Mouse (Mus musculus): ENCODE measurements around the gene Ano10. TPM values are rescaled to one million over a fixed set of nuclear protein-coding genes. Genes with fewer than 3 reads are reported as not detected.

Gene Ano10
- polyA plus RNA-seq, 1 experiment: 31.3 TPM

DNA sequence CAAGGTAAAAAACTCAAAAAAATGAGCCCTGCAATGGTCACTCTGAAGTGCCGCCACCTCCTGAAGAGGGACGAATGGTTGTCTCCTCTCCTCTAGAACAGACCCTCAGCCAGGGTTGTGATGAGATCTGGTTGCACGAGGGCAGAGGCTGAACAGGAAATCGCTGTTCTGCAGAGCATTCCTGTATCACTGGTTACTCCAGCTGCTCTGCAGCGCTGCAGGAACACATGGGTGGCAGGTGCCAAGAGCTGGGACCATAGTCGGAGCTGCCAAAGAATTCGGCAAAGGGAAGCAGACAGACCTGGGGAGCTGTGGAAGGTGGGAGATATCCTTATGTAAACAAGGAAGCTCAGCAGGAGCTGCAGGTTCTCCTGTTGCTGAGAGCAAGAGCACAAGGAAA lies 51.4 kb downstream of the Ano10 start:
- no peak for TF ChIP-seq CTCF (IDR thresholded peaks at IDR 0.05; ENCODE audit: borderline replicate concordance, insufficient read depth, low read depth, low read length)
- TF ChIP-seq POLR2A (IDR thresholded peaks at IDR 0.05; ENCODE audit: borderline replicate concordance, insufficient read depth, low read length): no peak
- Histone ChIP-seq H3K27me3 (ENCODE audit: control insufficient read depth, insufficient read depth, low read length) (no peaks in the 10 kb centered on the region), H3K4me3 (replicated peaks; ENCODE audit: insufficient read depth, low read depth, low read length) (no peak overlapping the region), H3K27ac (ENCODE audit: insufficient read depth, low read length) (no peak overlapping the region), H3K4me1 (ENCODE audit: control insufficient read depth, insufficient read depth, low read length) (peaks cover 5% of the 10 kb centered on the region)
- WGBS: 45% methylated on average over 7 of the region's 7 CpGs
- DNase-seq: no peak

DNA sequence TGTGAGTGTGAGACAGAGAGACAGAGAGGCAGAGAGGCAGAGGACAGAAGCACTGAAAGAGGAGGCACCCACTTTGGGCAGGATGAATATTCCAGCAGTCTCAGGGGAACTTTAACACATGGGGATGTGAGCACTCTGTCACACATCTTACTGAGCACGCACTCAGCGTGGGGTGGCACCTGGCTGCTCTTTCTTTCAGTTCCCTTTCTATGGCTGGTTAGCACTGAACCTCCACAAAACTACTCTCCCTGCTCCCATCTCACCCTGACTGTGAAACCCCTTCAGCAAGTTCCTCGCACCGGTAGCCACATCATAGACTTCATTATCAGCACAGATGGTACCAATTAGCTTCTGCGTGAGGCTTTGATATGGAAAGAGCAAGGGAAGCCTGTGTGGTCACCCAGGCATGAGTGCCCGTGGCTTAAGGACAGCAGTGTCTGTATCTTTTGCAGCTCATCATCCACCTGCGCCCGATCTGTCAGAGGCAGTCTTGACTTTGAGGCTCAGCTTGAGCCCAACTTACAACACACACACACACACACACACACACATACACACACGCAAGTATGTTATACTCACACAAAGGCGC lies 52.3 kb downstream of the Ano10 start:
- Histone ChIP-seq H3K4me3 (replicated peaks; ENCODE audit: insufficient read depth, low read depth, low read length) (no peak overlapping the region), H3K27ac (ENCODE audit: insufficient read depth, low read length) (no peak overlapping the region), H3K27me3 (ENCODE audit: control insufficient read depth, insufficient read depth, low read length) (no peaks in the 10 kb centered on the region), H3K4me1 (ENCODE audit: control insufficient read depth, insufficient read depth, low read length) (peaks cover 5% of the 10 kb centered on the region)
- 52% methylated on average over 10 of the region's 10 CpGs for whole genome bisulfite sequencing
- TF ChIP-seq CTCF (IDR thresholded peaks at IDR 0.05; ENCODE audit: borderline replicate concordance, insufficient read depth, low read depth, low read length) (no peak), POLR2A (IDR thresholded peaks at IDR 0.05; ENCODE audit: borderline replicate concordance, insufficient read depth, low read length) (no peak)
- DNase-seq: peak; percentile 19 to 38

DNA sequence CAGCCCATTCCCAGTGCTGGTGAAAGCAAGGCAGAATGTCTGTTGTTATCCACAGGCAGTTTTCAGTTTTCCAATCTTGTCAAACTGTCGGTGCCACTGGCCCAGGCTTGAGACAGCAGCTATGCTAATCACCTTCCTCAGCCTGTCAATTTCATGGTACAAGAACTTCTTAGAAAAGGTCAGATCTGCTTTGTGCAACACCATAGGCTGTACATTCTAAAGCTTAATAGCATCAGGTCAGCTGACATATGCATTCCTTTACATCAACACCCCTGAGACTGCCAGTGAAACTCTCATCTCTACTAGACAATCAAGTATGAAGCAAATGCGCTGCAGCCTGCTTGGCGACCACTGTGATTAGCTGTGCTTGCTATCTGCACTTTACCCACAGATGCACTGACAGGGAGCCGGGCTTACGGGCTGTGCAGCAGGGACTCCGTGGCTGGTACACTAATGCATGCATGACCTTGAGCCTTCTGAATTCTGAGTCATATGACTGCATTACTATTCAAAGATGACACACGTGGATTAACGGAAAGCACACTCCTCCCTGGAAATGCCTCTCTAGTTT lies 53.5 kb downstream of the Ano10 start:
- Histone ChIP-seq H3K27me3 (ENCODE audit: control insufficient read depth, insufficient read depth, low read length) (no peaks in the 10 kb centered on the region), H3K4me1 (ENCODE audit: control insufficient read depth, insufficient read depth, low read length) (peaks cover 5% of the 10 kb centered on the region), H3K27ac (ENCODE audit: insufficient read depth, low read length) (no peak overlapping the region), H3K4me3 (replicated peaks; ENCODE audit: insufficient read depth, low read depth, low read length) (no peak overlapping the region)
- TF ChIP-seq POLR2A (IDR thresholded peaks at IDR 0.05; ENCODE audit: borderline replicate concordance, insufficient read depth, low read length): no peak
- no peak for TF ChIP-seq CTCF (IDR thresholded peaks at IDR 0.05; ENCODE audit: borderline replicate concordance, insufficient read depth, low read depth, low read length)
- 72% methylated on average over 8 of the region's 8 CpGs for WGBS
- no peak for DNase-seq

DNA sequence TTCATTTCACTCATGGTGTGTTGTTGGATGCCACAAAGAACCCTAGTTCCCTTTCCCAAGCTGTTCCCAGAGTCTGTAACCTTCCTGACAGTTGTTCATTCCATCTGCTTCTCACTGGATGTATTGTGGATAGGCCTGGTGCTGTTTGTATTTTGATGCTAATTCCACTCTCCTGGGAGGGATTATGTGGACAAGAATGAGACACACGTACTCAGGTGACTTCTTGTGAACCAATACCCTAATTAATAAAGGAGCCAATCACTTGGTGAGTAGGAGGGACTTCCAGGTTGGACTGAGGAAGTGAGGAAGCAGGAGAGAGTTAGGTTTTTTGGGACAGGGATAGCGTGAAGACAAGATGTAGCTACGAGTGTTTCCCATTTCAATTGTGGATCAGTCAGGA lies 59.5 kb downstream of the Ano10 start:
- Histone ChIP-seq H3K27ac (ENCODE audit: insufficient read depth, low read length) (no peak overlapping the region), H3K4me3 (replicated peaks; ENCODE audit: insufficient read depth, low read depth, low read length) (no peak overlapping the region), H3K27me3 (ENCODE audit: control insufficient read depth, insufficient read depth, low read length) (no peaks in the 10 kb centered on the region), H3K4me1 (ENCODE audit: control insufficient read depth, insufficient read depth, low read length) (no peaks in the 10 kb centered on the region; the same call in 1 of the 2 replicates)
- no peak for TF ChIP-seq CTCF (IDR thresholded peaks at IDR 0.05; ENCODE audit: borderline replicate concordance, insufficient read depth, low read depth, low read length)
- WGBS: 83% methylated on average over 3 of the region's 3 CpGs
- no peak for DNase-seq

DNA sequence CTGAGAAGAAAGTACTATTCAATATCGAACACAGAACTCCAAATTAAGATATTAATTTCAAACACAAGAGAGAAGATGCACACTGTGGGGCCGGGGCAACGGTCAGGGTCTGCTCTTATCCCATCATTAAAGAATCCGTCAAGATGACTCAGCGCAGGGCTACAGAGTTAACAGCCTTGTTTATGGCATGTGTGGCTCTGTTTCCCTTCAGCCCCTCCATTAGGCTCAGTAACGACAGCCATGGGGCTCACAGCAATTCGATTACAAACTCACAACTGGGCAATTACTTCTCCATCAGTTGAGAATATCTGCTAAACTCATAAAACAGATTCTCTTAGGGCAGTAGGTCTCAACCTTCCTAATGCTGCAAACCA lies 60.3 kb downstream of the Ano10 start:
- TF ChIP-seq CTCF (IDR thresholded peaks at IDR 0.05; ENCODE audit: borderline replicate concordance, insufficient read depth, low read depth, low read length): no peak
- TF ChIP-seq POLR2A (IDR thresholded peaks at IDR 0.05; ENCODE audit: borderline replicate concordance, insufficient read depth, low read length): no peak
- Histone ChIP-seq H3K27me3 (ENCODE audit: control insufficient read depth, insufficient read depth, low read length) (no peaks in the 10 kb centered on the region), H3K4me1 (ENCODE audit: control insufficient read depth, insufficient read depth, low read length) (no peaks in the 10 kb centered on the region; the same call in 1 of the 2 replicates), H3K4me3 (replicated peaks; ENCODE audit: insufficient read depth, low read depth, low read length) (no peak overlapping the region), H3K27ac (ENCODE audit: insufficient read depth, low read length) (no peak overlapping the region)
- DNase-seq: no peak
- WGBS: 89% methylated on average over 7 of the region's 7 CpGs

DNA sequence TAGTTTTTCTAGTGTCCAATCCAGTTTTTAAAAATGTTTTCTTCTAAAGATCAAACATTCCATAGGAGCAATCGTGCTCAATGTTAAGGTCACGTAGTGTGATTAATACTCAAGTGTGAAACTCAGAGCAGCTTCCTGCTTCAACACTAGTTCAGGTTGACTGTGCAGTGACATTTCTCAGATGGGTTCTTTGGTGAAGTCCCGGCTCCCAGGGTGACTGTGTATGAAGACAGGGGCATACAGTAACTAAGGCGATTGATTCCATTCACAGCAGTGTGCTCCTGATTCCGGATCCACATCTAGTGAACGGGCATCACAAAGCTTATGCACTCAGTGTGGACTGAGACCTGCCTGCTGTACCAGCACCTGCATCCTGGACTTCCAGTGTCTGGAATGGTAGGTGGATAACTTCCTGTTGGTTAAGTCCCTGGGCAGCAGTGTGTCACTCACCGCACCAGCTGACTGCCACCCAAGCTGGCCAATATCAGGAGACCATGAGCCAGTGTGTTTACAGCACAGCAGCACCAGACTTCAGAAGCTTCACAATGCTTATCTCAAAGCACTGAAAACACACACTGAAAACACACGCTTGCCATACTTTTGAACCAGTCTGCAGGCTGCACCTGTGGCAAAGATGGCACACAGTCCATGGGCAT lies 60.8 kb downstream of the Ano10 start:
- 93% methylated on average over 8 of the region's 8 CpGs for WGBS

DNA sequence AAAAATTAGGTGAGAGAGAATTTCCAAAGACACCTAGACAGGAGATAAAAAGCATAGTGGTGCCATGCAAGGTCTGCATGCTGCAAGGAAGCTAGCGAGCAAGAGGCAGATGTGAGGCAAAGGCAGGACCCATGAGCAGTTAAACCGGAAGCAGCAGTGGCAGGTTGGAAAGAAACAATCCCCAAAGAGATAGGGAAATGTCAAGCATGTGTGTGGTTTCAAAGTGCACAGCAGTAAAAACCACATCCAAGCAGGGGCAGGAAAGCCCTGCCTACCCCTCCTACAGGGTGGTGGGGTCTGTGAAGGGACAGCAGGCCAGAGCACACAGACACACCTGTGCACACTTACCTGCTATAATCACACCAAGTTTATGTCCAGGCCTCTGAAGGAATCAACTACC lies 61.3 kb downstream of the Ano10 start:
- no peak for DNase-seq
- H3K4me1 ChIP-seq (ENCODE audit: control insufficient read depth, insufficient read depth, low read length): no peaks in the 10 kb centered on the region
- no peaks in the 10 kb centered on the region for H3K27me3 ChIP-seq (ENCODE audit: control insufficient read depth, insufficient read depth, low read length)
- WGBS: 94% methylated on average over 2 of the region's 2 CpGs
- no peak overlapping the region for H3K27ac ChIP-seq (ENCODE audit: insufficient read depth, low read length)
- H3K4me3 ChIP-seq (replicated peaks; ENCODE audit: insufficient read depth, low read depth, low read length): no peak overlapping the region
- TF ChIP-seq POLR2A (IDR thresholded peaks at IDR 0.05; ENCODE audit: borderline replicate concordance, insufficient read depth, low read length) (no peak), CTCF (IDR thresholded peaks at IDR 0.05; ENCODE audit: borderline replicate concordance, insufficient read depth, low read depth, low read length) (no peak)

More for the DNA sequence above, 60.8 kb downstream of the Ano10 start:
- no peak overlapping the region for H3K27ac ChIP-seq (ENCODE audit: insufficient read depth, low read length)
- no peak for TF ChIP-seq POLR2A (IDR thresholded peaks at IDR 0.05; ENCODE audit: borderline replicate concordance, insufficient read depth, low read length)
- TF ChIP-seq CTCF (IDR thresholded peaks at IDR 0.05; ENCODE audit: borderline replicate concordance, insufficient read depth, low read depth, low read length): no peak
- no peaks in the 10 kb centered on the region for H3K4me1 ChIP-seq (ENCODE audit: control insufficient read depth, insufficient read depth, low read length)
- DNase-seq: no peak
- no peaks in the 10 kb centered on the region for H3K27me3 ChIP-seq (ENCODE audit: control insufficient read depth, insufficient read depth, low read length)
- no peak overlapping the region for H3K4me3 ChIP-seq (replicated peaks; ENCODE audit: insufficient read depth, low read depth, low read length)

DNA sequence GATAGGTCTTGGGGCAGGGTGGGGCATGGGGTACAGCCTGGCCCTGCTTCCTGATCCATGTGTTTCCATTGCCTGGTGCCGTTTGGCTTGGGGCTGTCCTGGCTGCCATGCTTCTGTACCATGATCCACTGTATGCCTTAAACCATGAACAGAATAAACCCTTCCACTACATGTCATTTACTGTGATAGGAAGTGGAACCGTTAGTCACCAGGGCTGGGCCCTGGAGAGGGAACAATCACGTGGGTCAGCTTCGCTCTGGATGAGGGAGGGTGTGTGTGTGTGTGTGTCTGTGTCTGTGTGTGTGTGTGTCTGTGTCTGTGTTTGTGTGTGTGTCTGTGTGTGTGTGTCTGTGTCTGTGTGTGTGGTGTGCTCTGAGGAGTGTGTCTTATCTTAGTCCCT lies 63.5 kb downstream of the Ano10 start:
- Histone ChIP-seq H3K4me1 (ENCODE audit: control insufficient read depth, insufficient read depth, low read length) (no peaks in the 10 kb centered on the region), H3K4me3 (replicated peaks; ENCODE audit: insufficient read depth, low read depth, low read length) (no peak overlapping the region), H3K27ac (ENCODE audit: insufficient read depth, low read length) (no peak overlapping the region), H3K27me3 (ENCODE audit: control insufficient read depth, insufficient read depth, low read length) (no peaks in the 10 kb centered on the region)
- no peak for DNase-seq
- no peak for TF ChIP-seq POLR2A (IDR thresholded peaks at IDR 0.05; ENCODE audit: borderline replicate concordance, insufficient read depth, low read length)
- TF ChIP-seq CTCF (IDR thresholded peaks at IDR 0.05; ENCODE audit: borderline replicate concordance, insufficient read depth, low read depth, low read length): no peak
- WGBS: 82% methylated on average over 4 of the region's 4 CpGs

Measured in cerebellum, adult 2 months (tissue).